Comparison of ENCODE assay signal across 38 mouse cellular contexts in the genomic region with DNA sequence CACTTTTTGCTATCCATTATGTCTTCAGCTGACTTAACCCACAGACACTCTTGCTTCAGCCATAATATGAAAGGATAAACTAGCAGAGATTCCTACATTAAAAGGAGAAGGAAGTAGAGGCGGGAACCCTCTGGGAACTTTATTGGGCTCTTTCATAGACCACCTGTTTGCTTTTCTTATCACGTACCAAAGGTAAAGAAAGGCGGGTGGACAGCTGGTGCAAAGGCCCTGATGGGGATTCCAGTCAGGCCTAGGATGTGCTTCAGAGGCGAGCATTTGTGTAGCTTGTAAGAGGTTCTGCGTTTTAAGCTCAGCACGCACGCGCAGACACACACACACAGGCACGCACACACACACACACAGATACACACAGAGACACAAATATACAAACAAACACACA. TPM values are rescaled to one million over a fixed set of nuclear protein-coding genes. Genes with fewer than 3 reads are reported as not detected.
"Had no signal": no experiment of that assay in that cellular context is flagged by ENCODE, and none has a peak within 500 bp of the region (broad histone marks: within the 10 kb centered on the region; RNA-seq: fewer than 3 reads in every experiment).

No protein-coding gene starts in this region.

- H3K4me1 ChIP-seq: embryonic facial prominence, embryonic 12.5 days; embryonic facial prominence, embryonic 13.5 days; embryonic facial prominence, embryonic 15.5 days; forebrain, embryonic 12.5 days; forebrain, embryonic 13.5 days; forebrain, embryonic 15.5 days had no signal

- H3K4me3 ChIP-seq: embryonic facial prominence, embryonic 10.5 days; embryonic facial prominence, embryonic 12.5 days; embryonic facial prominence, embryonic 13.5 days; embryonic facial prominence, embryonic 15.5 days; erythroblast, embryonic 14.5 days; forebrain, embryonic 10.5 days; forebrain, embryonic 12.5 days; forebrain, embryonic 13.5 days; forebrain, embryonic 15.5 days; gastrocnemius, adult 2 months; heart, adult 2 months had no signal

- H3K9ac ChIP-seq: embryonic facial prominence, embryonic 12.5 days; embryonic facial prominence, embryonic 13.5 days; embryonic facial prominence, embryonic 15.5 days; forebrain, embryonic 12.5 days; forebrain, embryonic 13.5 days; forebrain, embryonic 15.5 days; forebrain, postnatal 0 days had no signal

- H3K4me2 ChIP-seq: embryonic facial prominence, embryonic 12.5 days; embryonic facial prominence, embryonic 13.5 days; embryonic facial prominence, embryonic 15.5 days; forebrain, embryonic 12.5 days; forebrain, embryonic 13.5 days; forebrain, embryonic 15.5 days had no signal

- DNase-seq: cerebellum, adult 18-20 months; cerebellum, adult 2 months; cerebellum, adult 8-10 months; cerebellum, adult 9-10 months; cerebellum, adult 9-11 months; cerebellum, postnatal 10 days; cerebellum, postnatal 14 days; cerebellum, postnatal 25 days; cerebellum, postnatal 36 days; embryo, embryonic 11 days; forebrain, postnatal 0 days; gastrocnemius, adult 2 months; gastrocnemius, postnatal 10 days; gastrocnemius, postnatal 14 days; gastrocnemius, postnatal 25 days; gastrocnemius, postnatal 36 days; heart, adult 18-20 months; heart, adult 2 months had no signal

- H3K27ac ChIP-seq: embryonic facial prominence, embryonic 10.5 days; embryonic facial prominence, embryonic 12.5 days; embryonic facial prominence, embryonic 13.5 days; embryonic facial prominence, embryonic 15.5 days; forebrain, embryonic 10.5 days; forebrain, embryonic 12.5 days; forebrain, embryonic 13.5 days; forebrain, embryonic 15.5 days; gastrocnemius, adult 2 months; heart, adult 2 months had no signal

- ATAC-seq: forebrain, embryonic 13.5 days; forebrain, embryonic 14.5 days; forebrain, embryonic 15.5 days; forebrain, embryonic 16.5 days; forebrain, postnatal 0 days had no signal

- H3K27me3 ChIP-seq: embryonic facial prominence, embryonic 12.5 days; embryonic facial prominence, embryonic 13.5 days; embryonic facial prominence, embryonic 15.5 days; forebrain, embryonic 12.5 days; forebrain, embryonic 13.5 days; forebrain, embryonic 15.5 days had no signal

- H3K36me3 ChIP-seq: embryonic facial prominence, embryonic 10.5 days; embryonic facial prominence, embryonic 12.5 days; embryonic facial prominence, embryonic 13.5 days; embryonic facial prominence, embryonic 15.5 days; forebrain, embryonic 10.5 days; forebrain, embryonic 12.5 days; forebrain, embryonic 15.5 days had no signal

- H3K9me3 ChIP-seq: embryonic facial prominence, embryonic 10.5 days; embryonic facial prominence, embryonic 12.5 days; embryonic facial prominence, embryonic 13.5 days; embryonic facial prominence, embryonic 15.5 days; forebrain, embryonic 10.5 days; forebrain, embryonic 12.5 days; forebrain, embryonic 13.5 days; forebrain, embryonic 15.5 days had no signal

RNA-seq across cellular contexts. Expression of a gene that starts 8.8 kb away (rescaled TPM):
- total RNA-seq: common myeloid progenitor, adult 5-6 weeks; forebrain, postnatal 0 days; gastrocnemius, adult 18-20 months; gastrocnemius, adult 2 months; gastrocnemius, postnatal 36 days; granulocyte monocyte progenitor cell, adult 5-6 weeks; heart, adult 2 months had no signal
- polyA plus RNA-seq: cerebellum, adult 2 months; cortical plate, adult 2 months; embryonic facial prominence, embryonic 10.5 days; embryonic facial prominence, embryonic 11.5 days; embryonic facial prominence, embryonic 12.5 days; embryonic facial prominence, embryonic 13.5 days; embryonic facial prominence, embryonic 14.5 days; erythroblast, embryonic 14.5 days; forebrain, embryonic 10.5 days; forebrain, embryonic 11.5 days; forebrain, embryonic 12.5 days; forebrain, embryonic 13.5 days; forebrain, embryonic 14.5 days; forebrain, embryonic 15.5 days; forebrain, embryonic 16.5 days; forebrain, postnatal 0 days; frontal cortex, adult 2 months; gonadal fat pad, adult 2 months; heart, adult 2 months had no signal
